ENCODE assay signal across 14 mouse cellular contexts in the genomic region with DNA sequence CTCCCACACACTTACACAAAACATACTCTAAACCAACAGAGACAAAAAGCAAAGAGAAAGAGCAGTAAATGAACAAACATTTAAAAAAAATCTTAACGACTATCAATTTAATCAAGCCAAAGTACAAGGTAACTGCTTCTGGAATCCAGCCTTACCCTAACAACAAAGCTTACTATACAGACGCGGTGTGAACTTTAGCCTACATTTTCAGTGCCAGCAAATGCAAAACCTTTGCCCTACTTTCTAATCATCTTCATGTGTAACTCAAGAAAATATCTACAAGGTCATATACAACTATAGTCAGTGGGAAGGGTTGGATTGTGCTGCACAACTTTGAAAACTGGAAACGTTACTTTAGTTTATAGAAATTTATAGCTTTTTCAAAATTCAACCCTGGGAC. TPM values are rescaled to one million over a fixed set of nuclear protein-coding genes. Genes with fewer than 3 reads are reported as not detected.
DNase-seq lines count a peak whose midpoint lies in the region; ATAC-seq and TF ChIP-seq lines count a peak whose summit lies in the region.
"Had no signal": no experiment of that assay in that cellular context is flagged by ENCODE, and none has a peak within 500 bp of the region (broad histone marks: within the 10 kb centered on the region; RNA-seq: fewer than 3 reads in every experiment).

No protein-coding gene starts in this region.

- no peak for TF ChIP-seq CTCF in hindbrain, postnatal 0 days (IDR thresholded peaks at IDR 0.05; ENCODE audit: low read depth)

- H3K4me2 ChIP-seq in hindbrain, postnatal 0 days (ENCODE audit: low read depth, low read length) = 0 out of 2 replicates have a peak overlapping the region, but pooled peaks have one; percentile 8
- H3K4me2 ChIP-seq in hindbrain, embryonic 11.5 days (replicated peaks; ENCODE audit: low read depth, low read length) = no peak overlapping the region
- peak overlapping the region; percentile 46 for H3K4me2 ChIP-seq in heart, embryonic 14.5 days (ENCODE audit: low read length)
- H3K4me2 ChIP-seq: embryonic facial prominence, embryonic 15.5 days; hindbrain, embryonic 12.5 days had no signal

- 56% methylated on average over 4 of the region's 4 CpGs for WGBS in hindbrain, postnatal 0 days
- 85% methylated on average over 4 of the region's 4 CpGs for WGBS in hindbrain, embryonic 11.5 days
- 72% methylated on average over 4 of the region's 4 CpGs for WGBS in heart, embryonic 14.5 days
- 90% methylated on average over 4 of the region's 4 CpGs for WGBS in midbrain, embryonic 10.5 days

- H3K36me3 ChIP-seq in hindbrain, postnatal 0 days (ENCODE audit: insufficient read depth, low read length) = no peaks in the 10 kb centered on the region
- no peaks in the 10 kb centered on the region for H3K36me3 ChIP-seq in hindbrain, embryonic 11.5 days (ENCODE audit: control insufficient read depth, insufficient read depth, low read length)
- H3K36me3 ChIP-seq in heart, embryonic 14.5 days (ENCODE audit: control insufficient read depth, insufficient read depth, low read length) = peaks cover 17% of the 10 kb centered on the region
- peaks cover 2% of the 10 kb centered on the region for H3K36me3 ChIP-seq in midbrain, embryonic 10.5 days
- H3K36me3 ChIP-seq: hindbrain, embryonic 12.5 days had no signal

- no peak overlapping the region for H3K27ac ChIP-seq in hindbrain, postnatal 0 days
- no peak overlapping the region for H3K27ac ChIP-seq in hindbrain, embryonic 11.5 days (ENCODE audit: low read depth, low read length)
- peak overlapping the region; percentile 93; the same call in 1 of the 2 replicates for H3K27ac ChIP-seq in brown adipose tissue, adult 24 weeks (replicated peaks; ENCODE audit: low read depth, low read length)
- no peak overlapping the region for H3K27ac ChIP-seq in heart, embryonic 14.5 days (replicated peaks in 1 of 2; ENCODE audit: control insufficient read depth in 1 of 2, insufficient read depth in 1 of 2, low read depth in 2 of 2, low read length in 2 of 2)
- no peak overlapping the region for H3K27ac ChIP-seq in midbrain, embryonic 10.5 days (replicated peaks)
- H3K27ac ChIP-seq: embryonic facial prominence, embryonic 15.5 days; hindbrain, embryonic 12.5 days; left cerebral cortex, adult 2 months had no signal

- H3K4me1 ChIP-seq in hindbrain, postnatal 0 days (ENCODE audit: insufficient read depth, low read length) = 0 out of 2 replicates have a peak, but pooled peaks cover 2% of the 10 kb centered on the region
- H3K4me1 ChIP-seq in hindbrain, embryonic 11.5 days (replicated peaks; ENCODE audit: control insufficient read depth, insufficient read depth, low read length) = 0 out of 2 replicates have a peak, but pooled peaks cover 2% of the 10 kb centered on the region
- peaks cover 13% of the 10 kb centered on the region; the same call in 1 of the 2 replicates for H3K4me1 ChIP-seq in brown adipose tissue, adult 24 weeks (ENCODE audit: control insufficient read depth, insufficient read depth, insufficient read length, low read length)
- peaks cover 0 to 21% of the 10 kb centered on the region in 2 experiments; a peak in 3 of 4 replicates for H3K4me1 ChIP-seq in heart, embryonic 14.5 days (ENCODE audit: control insufficient read depth in 2 of 2, insufficient read depth in 2 of 2, low read length in 2 of 2)
- H3K4me1 ChIP-seq in midbrain, embryonic 10.5 days = peaks cover 20% of the 10 kb centered on the region

- no peak for DNase-seq in hindbrain, postnatal 0 days (ENCODE audit: low spot score)
- DNase-seq in hindbrain, embryonic 11.5 days (ENCODE audit: low spot score) = no peak
- peak; percentile 49 to 51 for DNase-seq in kidney, postnatal 25 days
- no peak for DNase-seq in spleen, postnatal 36 days (ENCODE audit: low spot score in 2 of 2)
- DNase-seq in midbrain, embryonic 10.5 days (ENCODE audit: low spot score) = no peak
- no peak for DNase-seq in layer of hippocampus, adult 9-10 months (ENCODE audit: low spot score)

- no peak for ATAC-seq in hindbrain, postnatal 0 days
- ATAC-seq in hindbrain, embryonic 11.5 days (ENCODE audit: low FRiP score) = no peak
- ATAC-seq in heart, embryonic 14.5 days (ENCODE audit: insufficient number of reproducible peaks, insufficient read depth, low FRiP score, low read depth) = no peak

- no peaks in the 10 kb centered on the region for H3K27me3 ChIP-seq in hindbrain, postnatal 0 days (ENCODE audit: insufficient read depth, low read length)
- no peaks in the 10 kb centered on the region for H3K27me3 ChIP-seq in hindbrain, embryonic 11.5 days (ENCODE audit: control insufficient read depth, insufficient read depth, low read length)
- H3K27me3 ChIP-seq in heart, embryonic 14.5 days (ENCODE audit: control insufficient read depth, insufficient read depth, low read length) = no peaks in the 10 kb centered on the region
- H3K27me3 ChIP-seq in midbrain, embryonic 10.5 days (ENCODE audit: low read depth, poor library complexity, severe bottlenecking) = no peaks in the 10 kb centered on the region
- H3K27me3 ChIP-seq: embryonic facial prominence, embryonic 15.5 days; hindbrain, embryonic 12.5 days had no signal

- no peak overlapping the region for H3K9ac ChIP-seq in hindbrain, postnatal 0 days (replicated peaks; ENCODE audit: low read length)
- H3K9ac ChIP-seq in hindbrain, embryonic 11.5 days (ENCODE audit: low read depth, low read length) = no peak overlapping the region
- H3K9ac ChIP-seq in heart, embryonic 14.5 days (ENCODE audit: low read length) = peak overlapping the region; percentile 46
- H3K9ac ChIP-seq: embryonic facial prominence, embryonic 15.5 days; hindbrain, embryonic 12.5 days had no signal

- H3K4me3 ChIP-seq in hindbrain, postnatal 0 days (ENCODE audit: low read length) = no peak overlapping the region
- H3K4me3 ChIP-seq in hindbrain, embryonic 11.5 days (ENCODE audit: low read depth, low read length) = no peak overlapping the region
- no peak overlapping the region for H3K4me3 ChIP-seq in brown adipose tissue, adult 24 weeks (ENCODE audit: insufficient read depth, low read depth, low read length)
- H3K4me3 ChIP-seq in heart, embryonic 14.5 days (ENCODE audit: control insufficient read depth in 1 of 2, insufficient read depth in 1 of 2, low read depth in 1 of 2, low read length in 2 of 2) = no peak overlapping the region
- H3K4me3 ChIP-seq in midbrain, embryonic 10.5 days = no peak overlapping the region
- H3K4me3 ChIP-seq: embryonic facial prominence, embryonic 15.5 days; hindbrain, embryonic 12.5 days; left cerebral cortex, adult 2 months had no signal

- H3K9me3 ChIP-seq in hindbrain, postnatal 0 days (ENCODE audit: low read length) = no peaks in the 10 kb centered on the region
- no peaks in the 10 kb centered on the region for H3K9me3 ChIP-seq in hindbrain, embryonic 11.5 days (ENCODE audit: control insufficient read depth, low read length)
- H3K9me3 ChIP-seq in heart, embryonic 14.5 days (ENCODE audit: control insufficient read depth, low read length) = no peaks in the 10 kb centered on the region
- H3K9me3 ChIP-seq in midbrain, embryonic 10.5 days (replicated peaks) = no peaks in the 10 kb centered on the region
- H3K9me3 ChIP-seq: embryonic facial prominence, embryonic 15.5 days; hindbrain, embryonic 12.5 days had no signal

RNA-seq across cellular contexts. Expression of a gene that starts 3.0 kb away (rescaled TPM):
- 50.1 and 50.4 TPM in 2 replicates for total RNA-seq in hindbrain, postnatal 0 days (2014; rRNA removed)
- polyA plus RNA-seq in hindbrain, postnatal 0 days (2015; fragmentation: Nextera tagmentation; extraction: Ambion mirVana) = 68.0 and 79.1 TPM in 2 replicates
- polyA plus RNA-seq in hindbrain, embryonic 11.5 days (2014; fragmentation: Nextera tagmentation; extraction: Ambion mirVana) = 59.4 and 81.2 TPM in 2 replicates
- polyA plus RNA-seq in brown adipose tissue, adult 24 weeks (2012; ENCODE audit: insufficient read depth, insufficient read length, missing spikeins) = 1,889 and 2,102 TPM in 2 replicates
- 223 and 246 TPM in 2 replicates for polyA plus RNA-seq in heart, embryonic 14.5 days (2014; fragmentation: Nextera tagmentation; extraction: Ambion mirVana)
- polyA plus RNA-seq in midbrain, embryonic 10.5 days (2016; fragmentation: Nextera tagmentation; extraction: Ambion mirVana) = 101 and 115 TPM in 2 replicates

RNA-seq across cellular contexts. Expression of a gene that starts 3.0 kb away (rescaled TPM):
- total RNA-seq in hindbrain, postnatal 0 days (2014; rRNA removed) = 56.8 and 68.3 TPM in 2 replicates
- 59.9 and 67.5 TPM in 2 replicates for polyA plus RNA-seq in hindbrain, postnatal 0 days (2015; fragmentation: Nextera tagmentation; extraction: Ambion mirVana)
- 99.9 and 106 TPM in 2 replicates for polyA plus RNA-seq in hindbrain, embryonic 11.5 days (2014; fragmentation: Nextera tagmentation; extraction: Ambion mirVana)
- 4,023 and 4,386 TPM in 2 replicates for polyA plus RNA-seq in brown adipose tissue, adult 24 weeks (2012; ENCODE audit: insufficient read depth, insufficient read length, missing spikeins)
- 421 and 422 TPM in 2 replicates for polyA plus RNA-seq in heart, embryonic 14.5 days (2014; fragmentation: Nextera tagmentation; extraction: Ambion mirVana)
- 104 and 106 TPM in 2 replicates for polyA plus RNA-seq in midbrain, embryonic 10.5 days (2016; fragmentation: Nextera tagmentation; extraction: Ambion mirVana)

RNA-seq across cellular contexts. Expression of a gene that starts 46.1 kb away (rescaled TPM):
- total RNA-seq in hindbrain, postnatal 0 days (2014; rRNA removed) = 3.2 and 6.3 TPM in 2 replicates
- polyA plus RNA-seq in hindbrain, postnatal 0 days (2015; fragmentation: Nextera tagmentation; extraction: Ambion mirVana) = 4.3 and 4.9 TPM in 2 replicates
- 6.3 and 6.5 TPM in 2 replicates for polyA plus RNA-seq in hindbrain, embryonic 11.5 days (2014; fragmentation: Nextera tagmentation; extraction: Ambion mirVana)
- polyA plus RNA-seq in brown adipose tissue, adult 24 weeks (2012; ENCODE audit: insufficient read depth, insufficient read length, missing spikeins) = not detected in 2 replicates
- polyA plus RNA-seq in heart, embryonic 14.5 days (2014; fragmentation: Nextera tagmentation; extraction: Ambion mirVana) = not detected in 2 replicates
- 2.4 and 3.7 TPM in 2 replicates for polyA plus RNA-seq in midbrain, embryonic 10.5 days (2016; fragmentation: Nextera tagmentation; extraction: Ambion mirVana)
- total RNA-seq: megakaryocyte-erythroid progenitor cell, adult 5-6 weeks had no signal
- polyA plus RNA-seq: embryonic facial prominence, embryonic 15.5 days; stomach, embryonic 14.5 days had no signal

RNA-seq across cellular contexts. Expression of a gene that starts 47.0 kb away (rescaled TPM):
- total RNA-seq in hindbrain, postnatal 0 days (2014; rRNA removed) = 26.7 and 26.9 TPM in 2 replicates
- polyA plus RNA-seq in hindbrain, postnatal 0 days (2015; fragmentation: Nextera tagmentation; extraction: Ambion mirVana) = 9.5 and 9.7 TPM in 2 replicates
- polyA plus RNA-seq in hindbrain, embryonic 11.5 days (2014; fragmentation: Nextera tagmentation; extraction: Ambion mirVana) = 18.2 and 20.3 TPM in 2 replicates
- polyA plus RNA-seq in brown adipose tissue, adult 24 weeks (2012; ENCODE audit: insufficient read depth, insufficient read length, missing spikeins) = not detected in 2 replicates
- 0.26 and 0.30 TPM in 2 replicates for polyA plus RNA-seq in heart, embryonic 14.5 days (2014; fragmentation: Nextera tagmentation; extraction: Ambion mirVana)
- polyA plus RNA-seq in midbrain, embryonic 10.5 days (2016; fragmentation: Nextera tagmentation; extraction: Ambion mirVana) = 6.9 and 9.4 TPM in 2 replicates

RNA-seq across cellular contexts. Expression of a gene that starts 53.5 kb away (rescaled TPM):
- total RNA-seq in hindbrain, postnatal 0 days (2014; rRNA removed) = 0.37 TPM in 1 of 2 replicates, not detected in the other
- not detected in 2 replicates for polyA plus RNA-seq in hindbrain, postnatal 0 days (2015; fragmentation: Nextera tagmentation; extraction: Ambion mirVana)
- not detected in 2 replicates for polyA plus RNA-seq in hindbrain, embryonic 11.5 days (2014; fragmentation: Nextera tagmentation; extraction: Ambion mirVana)
- not detected in 2 replicates for polyA plus RNA-seq in brown adipose tissue, adult 24 weeks (2012; ENCODE audit: insufficient read depth, insufficient read length, missing spikeins)
- polyA plus RNA-seq in heart, embryonic 14.5 days (2014; fragmentation: Nextera tagmentation; extraction: Ambion mirVana) = 0.45 and 0.86 TPM in 2 replicates
- polyA plus RNA-seq in midbrain, embryonic 10.5 days (2016; fragmentation: Nextera tagmentation; extraction: Ambion mirVana) = 0.05 TPM in 1 of 2 replicates, not detected in the other
- total RNA-seq: left cerebral cortex, adult 2 months; megakaryocyte-erythroid progenitor cell, adult 5-6 weeks had no signal
- polyA plus RNA-seq: frontal cortex, adult 2 months; hindbrain, embryonic 12.5 days had no signal

Comparison
In these comparisons a context has a peak if more than half of its experiments do, and no peak if none do; other contexts are left out.
1. DNase-seq: peak in kidney, postnatal 25 days (2 of 2); none in hindbrain, postnatal 0 days (single experiment), hindbrain, embryonic 11.5 days (single experiment), spleen, postnatal 36 days (0 of 2), midbrain, embryonic 10.5 days (single experiment) and layer of hippocampus, adult 9-10 months (single experiment).